ENCODE assay signal across 7 mouse cellular contexts in the genomic region with DNA sequence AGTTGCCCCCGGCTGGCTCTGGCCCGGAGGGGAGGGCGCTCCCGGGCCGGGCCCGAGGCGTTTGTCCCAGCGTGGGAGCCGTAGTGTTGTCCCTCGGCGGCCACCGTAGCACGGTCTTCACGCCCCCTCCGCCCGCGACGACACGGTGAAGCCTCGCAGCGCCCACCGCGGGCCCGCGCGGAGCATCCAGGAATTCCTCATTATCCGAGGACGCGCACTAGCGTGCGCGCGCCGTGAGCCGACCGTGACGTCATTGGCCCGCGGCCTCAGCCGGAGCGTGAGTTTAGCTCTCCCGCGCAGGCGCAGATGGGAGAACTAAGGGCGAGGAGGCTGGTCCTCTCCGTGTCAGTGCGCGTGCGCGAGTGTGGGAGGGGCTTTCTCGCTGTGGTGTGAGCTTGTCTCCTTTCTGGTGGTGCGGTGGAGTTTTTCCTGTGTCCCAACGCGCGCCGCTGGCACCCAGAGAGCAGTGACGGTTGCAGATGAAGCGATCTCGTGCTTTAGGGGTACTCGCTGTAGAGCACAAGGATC. TPM values are rescaled to one million over a fixed set of nuclear protein-coding genes. Genes with fewer than 3 reads are reported as not detected.
DNase-seq lines count a peak whose midpoint lies in the region; ATAC-seq lines count a peak whose summit lies in the region.

No protein-coding gene starts in this region.

- intact Hi-C loops in left cerebral cortex, postnatal 36 days (cut with DNase I) = loop anchor here (2.0 to 10.0 kb wide), 3 partner anchors 86 to 306 kb away; partner anchors contain the start of gene Ubac1

- H3K9me3 ChIP-seq in intestine, embryonic 16.5 days (ENCODE audit: control insufficient read depth, low read length) = 0 out of 2 replicates have a peak, but pooled peaks cover 3% of the 10 kb centered on the region
- no peaks in the 10 kb centered on the region for H3K9me3 ChIP-seq in midbrain, embryonic 11.5 days (ENCODE audit: control insufficient read depth, low read length)

- peak overlapping the region; percentile 88 for H3K4me3 ChIP-seq in intestine, embryonic 16.5 days (ENCODE audit: low read length)
- peak overlapping the region; percentile 75 for H3K4me3 ChIP-seq in midbrain, embryonic 11.5 days (ENCODE audit: low read depth, low read length)

- peak overlapping the region; percentile 93 for H3K27ac ChIP-seq in intestine, embryonic 16.5 days (ENCODE audit: low read length)
- H3K27ac ChIP-seq in midbrain, embryonic 11.5 days (ENCODE audit: low read depth, low read length) = peak overlapping the region; percentile 91

- peaks cover 28% of the 10 kb centered on the region for H3K4me1 ChIP-seq in intestine, embryonic 16.5 days (ENCODE audit: control insufficient read depth, insufficient read depth, low read length)
- peaks cover 16% of the 10 kb centered on the region for H3K4me1 ChIP-seq in midbrain, embryonic 11.5 days (ENCODE audit: control insufficient read depth, insufficient read depth, low read length)

- DNase-seq in adrenal gland, adult 8-10 months = peak; percentile 98
- peak; percentile 100 for DNase-seq in embryo, embryonic 9.5 days (ENCODE audit: extremely low spot score)
- peak; percentile 99 to 100 for DNase-seq in gastrocnemius, postnatal 4 days (ENCODE audit: low spot score in 2 of 2)
- peak; percentile 100 for DNase-seq in left cerebral cortex, postnatal 36 days (ENCODE audit: low spot score in 2 of 2)
- DNase-seq in midbrain, embryonic 11.5 days (ENCODE audit: low spot score, missing footprints) = peak; percentile 100
- DNase-seq in skeletal muscle tissue, adult 2 months (ENCODE audit: low read depth, low spot score) = peak; percentile 98

- under 1% methylated on average over 60 of the region's 60 CpGs for WGBS in intestine, embryonic 16.5 days
- WGBS in midbrain, embryonic 11.5 days = under 1% methylated on average over 59 of the region's 60 CpGs

- H3K4me2 ChIP-seq in intestine, embryonic 16.5 days (ENCODE audit: low read depth, low read length) = peak overlapping the region; percentile 82
- peak overlapping the region; percentile 97 for H3K4me2 ChIP-seq in midbrain, embryonic 11.5 days

- H3K27me3 ChIP-seq in intestine, embryonic 16.5 days (replicated peaks; ENCODE audit: control insufficient read depth, insufficient read depth, low read length) = no peaks in the 10 kb centered on the region
- no peaks in the 10 kb centered on the region for H3K27me3 ChIP-seq in midbrain, embryonic 11.5 days (ENCODE audit: control insufficient read depth, insufficient read depth, low read length)

- peak; percentile 90 for ATAC-seq in intestine, embryonic 16.5 days
- peak; percentile 92 for ATAC-seq in midbrain, embryonic 11.5 days (ENCODE audit: low FRiP score)

- H3K36me3 ChIP-seq in intestine, embryonic 16.5 days (ENCODE audit: control insufficient read depth, insufficient read depth, low read length) = peaks cover 9% of the 10 kb centered on the region; the same call in 1 of the 2 replicates
- H3K36me3 ChIP-seq in midbrain, embryonic 11.5 days (ENCODE audit: control insufficient read depth, insufficient read depth, low read length) = no peaks in the 10 kb centered on the region

- H3K9ac ChIP-seq in intestine, embryonic 16.5 days (ENCODE audit: low read depth, low read length) = peak overlapping the region; percentile 90
- peak overlapping the region; percentile 88 for H3K9ac ChIP-seq in midbrain, embryonic 11.5 days (ENCODE audit: low read length)

RNA-seq across cellular contexts. Expression of gene Nacc2, which starts 17.3 kb away (rescaled TPM):
- total RNA-seq in adrenal gland, adult 8-10 months (2022) = 10 to 100 TPM; 42.6 to 58.0 (median 46.9) TPM
- 10 to 100 TPM; 10.8 to 11.2 TPM for total RNA-seq in gastrocnemius, postnatal 4 days (2021)
- polyA plus RNA-seq in intestine, embryonic 16.5 days (2015; fragmentation: Nextera tagmentation; extraction: Ambion mirVana) = 18.6 and 20.4 TPM in 2 replicates
- total RNA-seq in left cerebral cortex, postnatal 36 days (2021) = 10 to 100 TPM; 69.8 to 75.7 TPM
- 4.0 and 4.5 TPM in 2 replicates for polyA plus RNA-seq in midbrain, embryonic 11.5 days (2014; fragmentation: Nextera tagmentation; extraction: Ambion mirVana)

Comparison
In these comparisons a context has a peak if more than half of its experiments do, and no peak if none do; other contexts are left out.
1. Peak in every context shown above with its lines: DNase-seq, ATAC-seq, H3K4me3 ChIP-seq and H3K27ac ChIP-seq.